Mouse (Mus musculus) ES-Bruce4 (cell line): ENCODE measurements around the gene Nubp1. TPM values are rescaled to one million over a fixed set of nuclear protein-coding genes. Genes with fewer than 3 reads are reported as not detected.

Source experiments
- H3K27ac ChIP-seq: 2 replicates; pipeline ENCODE4 v1.5.1; 2012; ENCODE audit warnings: low read length, inconsistent platforms; ENCODE audit not compliant: insufficient read depth
- H3K27me3 ChIP-seq: 2 replicates; pipeline ENCODE4 v1.6.1; 2012; ENCODE audit warnings: mild to moderate bottlenecking, low read length, inconsistent platforms; ENCODE audit not compliant: control insufficient read depth, poor library complexity, insufficient read depth, severe bottlenecking
- H3K36me3 ChIP-seq: 2 replicates; pipeline ENCODE4 v1.6.1; 2012; ENCODE audit warnings: inconsistent platforms, mild to moderate bottlenecking, low read length, moderate library complexity; ENCODE audit not compliant: control insufficient read depth, poor library complexity, insufficient read depth, severe bottlenecking
- H3K4me1 ChIP-seq: one replicate; pipeline ENCODE4 v1.8.1; 2011; ENCODE audit warnings: low read length; ENCODE audit not compliant: control insufficient read depth, insufficient read depth
- H3K4me3 ChIP-seq: 2 replicates; pipeline ENCODE4 v1.5.1; 2011; ENCODE audit warnings: low read depth, mild to moderate bottlenecking, low read length
- H3K9ac ChIP-seq: 2 replicates; pipeline ENCODE4 v1.6.1; 2012; ENCODE audit warnings: low read depth, mild to moderate bottlenecking, inconsistent platforms; ENCODE audit not compliant: poor library complexity, severe bottlenecking
- H3K9me3 ChIP-seq: replicated peaks from 2 replicates; pipeline ENCODE4 v1.6.1; 2012; ENCODE audit warnings: mild to moderate bottlenecking, low read length, inconsistent platforms; ENCODE audit not compliant: control insufficient read depth, poor library complexity, insufficient read depth, severe bottlenecking
- CTCF ChIP-seq: IDR thresholded peaks from one replicate; pipeline ENCODE4 v1.8.1; 2011; ENCODE audit warnings: low read depth, low read length
- EP300 ChIP-seq: IDR thresholded peaks from 2 replicates; pipeline ENCODE4 v1.6.1; 2011; ENCODE audit warnings: low read depth, low read length; ENCODE audit not compliant: insufficient read depth
- POLR2A ChIP-seq: IDR thresholded peaks from one replicate; pipeline ENCODE4 v1.8.1; 2011; ENCODE audit warnings: low read length; ENCODE audit not compliant: insufficient read depth
- polyA plus RNA-seq: library from polyadenylated mRNA; stranded (reverse); fragments of >200 nt; gene quantifications from 2 replicates; pipeline ENCODE4 v1.2.4, GENCODE M21; 2011; ENCODE audit warnings: low read depth; ENCODE audit not compliant: missing spikeins, insufficient read depth, insufficient read length

The Nubp1 gene
- polyA plus RNA-seq, 1 experiment, result 25.7 TPM

DNA sequence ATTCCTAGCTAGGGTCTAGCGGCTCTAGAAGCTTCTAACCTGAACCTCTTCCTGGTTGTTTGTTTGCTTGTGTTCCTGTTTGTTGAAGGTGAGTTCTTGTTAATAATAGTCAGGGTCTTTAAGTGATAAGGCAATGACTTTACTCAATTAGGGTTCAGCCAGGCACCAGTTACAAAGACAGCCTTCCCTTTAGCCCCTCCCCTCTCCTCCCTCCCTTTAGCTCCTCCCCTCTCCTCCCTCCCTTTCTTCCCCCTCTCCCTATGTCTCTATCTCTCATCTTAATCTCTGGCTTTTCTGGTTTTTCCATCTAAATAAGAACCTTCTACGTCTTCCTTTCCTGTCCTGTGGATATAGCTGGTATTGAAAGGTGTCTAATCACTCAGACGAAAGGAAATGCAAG is 27.2 kb upstream of the Nubp1 start:
- Histone ChIP-seq H3K9ac (no peak overlapping the region), H3K36me3 (no peaks in the 10 kb centered on the region), H3K27ac (no peak overlapping the region), H3K27me3 (no peaks in the 10 kb centered on the region), H3K4me3 (no peak overlapping the region), H3K9me3 (no peaks in the 10 kb centered on the region), H3K4me1 (no peaks in the 10 kb centered on the region)
- TF ChIP-seq POLR2A (no peak), EP300 (no peak), CTCF (no peak)

DNA sequence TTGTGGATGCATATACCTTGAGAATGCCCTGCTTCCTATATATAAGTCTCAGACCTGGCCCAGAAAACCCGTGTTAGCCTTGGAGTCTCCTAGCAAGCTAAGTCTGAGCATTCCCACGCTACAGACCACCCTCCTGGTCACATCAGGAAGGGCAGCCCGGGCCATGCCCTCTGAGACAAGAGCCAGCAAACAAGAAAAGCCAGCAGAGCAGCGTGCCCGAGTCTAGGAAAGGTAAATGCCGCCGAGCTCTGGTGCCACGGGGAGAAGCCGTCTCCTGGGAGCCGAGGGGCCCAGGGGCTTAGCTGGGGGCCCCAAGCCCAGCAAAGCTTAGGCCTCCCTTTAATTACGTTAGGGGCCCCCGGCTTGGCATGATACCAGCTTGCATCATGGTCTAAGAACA is 26.5 kb upstream of the Nubp1 start:
- H3K36me3 ChIP-seq, result no peaks in the 10 kb centered on the region
- H3K9ac ChIP-seq, result no peak overlapping the region
- no peaks in the 10 kb centered on the region for H3K9me3 ChIP-seq
- H3K27me3 ChIP-seq, result no peaks in the 10 kb centered on the region
- TF ChIP-seq POLR2A (no peak), EP300 (no peak), CTCF (no peak)
- no peak overlapping the region for H3K4me3 ChIP-seq
- H3K4me1 ChIP-seq, result no peaks in the 10 kb centered on the region
- H3K27ac ChIP-seq, result no peak overlapping the region

GRCm38 (mm10) chr16:10388634-10389365 is 22.9 kb upstream of the Nubp1 start:
- H3K27me3 ChIP-seq, result no peaks in the 10 kb centered on the region
- H3K27ac ChIP-seq, result no peak overlapping the region
- H3K9me3 ChIP-seq, result no peaks in the 10 kb centered on the region
- TF ChIP-seq POLR2A (no peak), CTCF (no peak), EP300 (no peak)
- no peak overlapping the region for H3K9ac ChIP-seq
- no peak overlapping the region for H3K4me3 ChIP-seq
- no peaks in the 10 kb centered on the region for H3K4me1 ChIP-seq
- no peaks in the 10 kb centered on the region for H3K36me3 ChIP-seq

DNA sequence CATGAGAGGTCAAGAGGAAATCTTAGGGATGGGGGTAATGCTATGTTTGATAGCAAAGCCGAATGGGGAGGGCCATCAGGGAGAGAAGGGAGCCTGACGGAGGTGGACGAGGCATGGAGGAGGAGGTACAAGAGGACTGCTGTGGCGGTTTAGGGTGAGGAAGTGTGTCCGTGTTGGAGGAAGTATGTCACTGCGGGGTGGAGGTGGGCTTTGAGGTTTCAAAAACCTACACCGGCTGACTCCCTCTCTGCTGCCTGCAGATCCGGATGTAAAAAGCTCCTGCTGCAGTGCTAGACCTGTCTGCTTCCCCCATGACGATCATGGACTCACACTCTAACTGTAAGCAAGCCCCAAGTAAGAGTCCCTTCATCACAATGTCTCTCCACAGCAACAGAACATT is 19.2 kb upstream of the Nubp1 start:
- Histone ChIP-seq H3K36me3 (no peaks in the 10 kb centered on the region), H3K9ac (no peak overlapping the region), H3K27me3 (no peaks in the 10 kb centered on the region)

GRCm38 (mm10) chr16:10394699-10395540 is 16.8 kb upstream of the Nubp1 start, which contains the start of gene Tekt5:
Gene Tekt5 (minus strand): TSS chr16:10395490.
- H3K27ac ChIP-seq, result no peak within 1 kb of the TSS
- H3K4me1 ChIP-seq, result no peaks in the 10 kb centered on the region
- no peak within 1 kb of the TSS for H3K9ac ChIP-seq
- peak within 1 kb of the TSS; percentile 47 for H3K4me3 ChIP-seq
- no peak for TF ChIP-seq EP300
- peak; percentile 80 for TF ChIP-seq CTCF
- TF ChIP-seq POLR2A, result no peak
- no peaks in the 10 kb centered on the region for H3K36me3 ChIP-seq
- no peaks in the 10 kb centered on the region for H3K27me3 ChIP-seq
- no peaks in the 10 kb centered on the region for H3K9me3 ChIP-seq

More for the DNA sequence above, 19.2 kb upstream of the Nubp1 start:
- no peak overlapping the region for H3K4me3 ChIP-seq
- no peaks in the 10 kb centered on the region for H3K4me1 ChIP-seq
- H3K9me3 ChIP-seq, result no peaks in the 10 kb centered on the region
- no peak for TF ChIP-seq CTCF
- TF ChIP-seq EP300, result no peak
- TF ChIP-seq POLR2A, result no peak
- H3K27ac ChIP-seq, result no peak overlapping the region

DNA sequence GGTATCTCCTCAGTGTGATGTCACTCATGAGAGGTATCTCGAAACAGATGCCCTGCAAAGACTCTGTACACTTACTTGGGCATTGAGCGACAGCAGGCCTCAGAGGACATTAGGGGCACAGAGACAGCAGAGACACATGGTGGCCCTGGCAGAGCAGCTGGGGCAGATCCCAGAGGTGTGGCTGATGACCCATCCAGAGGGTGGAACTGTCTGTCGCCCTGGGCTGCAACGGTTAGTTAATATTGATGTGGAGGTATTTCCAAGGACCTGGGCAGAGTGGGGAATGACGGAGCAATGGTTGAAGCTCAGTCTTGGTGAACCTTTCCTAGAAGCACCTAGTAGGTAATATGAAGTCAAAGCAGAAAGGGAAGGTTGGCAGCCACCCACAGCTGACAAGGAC is 13.0 kb upstream of the Nubp1 start:
- Histone ChIP-seq H3K4me1 (no peaks in the 10 kb centered on the region), H3K4me3 (no peak overlapping the region), H3K27ac (no peak overlapping the region), H3K36me3 (no peaks in the 10 kb centered on the region), H3K27me3 (no peaks in the 10 kb centered on the region), H3K9me3 (no peaks in the 10 kb centered on the region), H3K9ac (no peak overlapping the region)
- TF ChIP-seq POLR2A, result no peak
- no peak for TF ChIP-seq EP300
- TF ChIP-seq CTCF, result no peak
